ENCODE assay signal across 8 mouse cellular contexts in genomic region chr3:94616717-94617116, GRCm38 (mm10). TPM values are rescaled to one million over a fixed set of nuclear protein-coding genes. Genes with fewer than 3 reads are reported as not detected.
DNase-seq lines count a peak whose midpoint lies in the region; ATAC-seq and TF ChIP-seq lines count a peak whose summit lies in the region.
"Had no signal": no experiment of that assay in that cellular context is flagged by ENCODE, and none has a peak within 500 bp of the region (broad histone marks: within the 10 kb centered on the region; RNA-seq: fewer than 3 reads in every experiment).

No protein-coding gene starts in this region.

- TF ChIP-seq CTCF in G1E (IDR thresholded peaks at IDR 0.05; ENCODE audit: low read depth, low read length): peak; percentile 91
- TF ChIP-seq CTCF in bone marrow macrophage, adult 2 months (IDR thresholded peaks at IDR 0.05; ENCODE audit: low read depth, low read length): peak; percentile 81

- H3K9ac ChIP-seq in liver, embryonic 12.5 days: no peak overlapping the region

- H3K36me3 ChIP-seq in G1E (replicated peaks): peaks cover 56% of the 10 kb centered on the region
- peaks cover 26% of the 10 kb centered on the region for H3K36me3 ChIP-seq in liver, embryonic 12.5 days

- 45% methylated on average over 4 of the region's 4 CpGs for WGBS in liver, embryonic 12.5 days (ENCODE audit: insufficient replicate concordance)

- ATAC-seq in G1E (ENCODE audit: extremely low read depth, insufficient number of reproducible peaks, low FRiP score, poor library complexity, severe bottlenecking): no peak
- ATAC-seq in erythroid progenitor cell, adult 5-6 weeks (replicated peaks; ENCODE audit: low FRiP score, poor library complexity, severe bottlenecking): peak; percentile 65
- peak; percentile 22; the same call in 1 of the 2 replicates for ATAC-seq in liver, embryonic 12.5 days

- intact Hi-C loops in left cerebral cortex, postnatal 25 days (cut with DNase I): loop anchor here (5.0 to 10.0 kb wide), 2 partner anchors 88 to 286 kb away; no protein-coding TSS in a partner anchor

- H3K4me3 ChIP-seq in G1E (ENCODE audit: low read depth, low read length): no peak overlapping the region
- no peak overlapping the region for H3K4me3 ChIP-seq in bone marrow macrophage, adult 2 months (ENCODE audit: insufficient read depth, low read length)
- H3K4me3 ChIP-seq in liver, embryonic 12.5 days: no peak overlapping the region

- peak; percentile 14 to 39 for DNase-seq in left cerebral cortex, postnatal 25 days (ENCODE audit: low spot score in 2 of 2)
- no peak for DNase-seq in left cerebral cortex, adult 8-10 months (ENCODE audit: low spot score in 2 of 2)
- peak; percentile 55 for DNase-seq in G1E (ENCODE audit: low spot score)
- DNase-seq in spleen, postnatal 4 days (ENCODE audit: low spot score in 2 of 2): peak; percentile 52 to 80

- H3K4me1 ChIP-seq in G1E (ENCODE audit: insufficient read depth, low read depth, low read length): peaks cover 2% of the 10 kb centered on the region; the same call in 1 of the 2 replicates
- H3K4me1 ChIP-seq in bone marrow macrophage, adult 2 months (ENCODE audit: control insufficient read depth, insufficient read depth, low read length): peaks cover 25% of the 10 kb centered on the region
- H3K4me1 ChIP-seq in liver, embryonic 12.5 days: peaks cover 25% of the 10 kb centered on the region

- no peaks in the 10 kb centered on the region for H3K27me3 ChIP-seq in G1E (ENCODE audit: insufficient read depth, low read length)
- H3K27me3 ChIP-seq in liver, embryonic 12.5 days (replicated peaks): no peaks in the 10 kb centered on the region

- no peak overlapping the region for H3K27ac ChIP-seq in bone marrow macrophage, adult 2 months (ENCODE audit: insufficient read depth, low read depth, low read length)
- H3K27ac ChIP-seq in liver, embryonic 12.5 days: no peak overlapping the region

- H3K9me3 ChIP-seq in G1E (replicated peaks): no peaks in the 10 kb centered on the region
- H3K9me3 ChIP-seq in liver, embryonic 12.5 days (replicated peaks): no peaks in the 10 kb centered on the region

- H3K4me2 ChIP-seq in liver, embryonic 12.5 days: no peak overlapping the region

- TF ChIP-seq POLR2A in bone marrow macrophage, adult 2 months (IDR thresholded peaks at IDR 0.05; ENCODE audit: borderline replicate concordance, low read depth, low read length): no peak

RNA-seq across cellular contexts. Expression of gene Gm10972, which starts 26.2 kb away (rescaled TPM):
- not detected for total RNA-seq in left cerebral cortex, postnatal 25 days (2021)
- total RNA-seq in left cerebral cortex, adult 8-10 months (2022): not detected
- total RNA-seq in G1E (2014; fragmentation: Nextera tagmentation): not detected in 2 replicates
- not detected in 2 replicates for total RNA-seq in G1E (2017)
- polyA plus RNA-seq in G1E (2012): not detected in 2 replicates
- polyA plus RNA-seq in bone marrow macrophage, adult 2 months (2012; ENCODE audit: insufficient read depth, insufficient read length, missing spikeins): not detected in 2 replicates
- total RNA-seq in erythroid progenitor cell, adult 5-6 weeks (2015; ENCODE audit: low replicate concordance): not detected in 2 replicates
- total RNA-seq in erythroid progenitor cell, adult 5-6 weeks (2017; ENCODE audit: low replicate concordance): not detected in 2 replicates
- not detected in 2 replicates for polyA plus RNA-seq in liver, embryonic 12.5 days (2016; fragmentation: Nextera tagmentation; extraction: Ambion mirVana)
- polyA plus RNA-seq: heart, embryonic 14.5 days had no signal

RNA-seq across cellular contexts. Expression of gene Snx27, which starts 34.2 kb away (rescaled TPM):
- 10 to 100 TPM; 95.8 to 98.3 TPM for total RNA-seq in left cerebral cortex, postnatal 25 days (2021)
- total RNA-seq in left cerebral cortex, adult 8-10 months (2022): 100 to 1,000 TPM; 100 to 109 (median 105) TPM
- total RNA-seq in G1E (2014; fragmentation: Nextera tagmentation) (38.8 and 42.0 TPM in 2 replicates), G1E (2017) (23.2 and 26.9 TPM in 2 replicates)
- 10.5 and 10.9 TPM in 2 replicates for polyA plus RNA-seq in G1E (2012)
- polyA plus RNA-seq in bone marrow macrophage, adult 2 months (2012; ENCODE audit: insufficient read depth, insufficient read length, missing spikeins): 52.4 and 56.8 TPM in 2 replicates
- 14.8 and 27.2 TPM in 2 replicates for total RNA-seq in erythroid progenitor cell, adult 5-6 weeks (2015; ENCODE audit: low replicate concordance)
- total RNA-seq in erythroid progenitor cell, adult 5-6 weeks (2017; ENCODE audit: low replicate concordance): 10.0 and 11.8 TPM in 2 replicates
- polyA plus RNA-seq in liver, embryonic 12.5 days (2016; fragmentation: Nextera tagmentation; extraction: Ambion mirVana): 23.9 and 25.1 TPM in 2 replicates

RNA-seq across cellular contexts. Expression of gene Tuft1, which starts 42.0 kb away (rescaled TPM):
- 1 to 10 TPM; 1.3 to 1.6 TPM for total RNA-seq in left cerebral cortex, postnatal 25 days (2021)
- total RNA-seq in left cerebral cortex, adult 8-10 months (2022): 1 to 10 TPM; 2.1 to 3.7 (median 2.7) TPM
- 6.1 and 6.8 TPM in 2 replicates for total RNA-seq in G1E (2014; fragmentation: Nextera tagmentation)
- 14.7 and 15.7 TPM in 2 replicates for total RNA-seq in G1E (2017)
- polyA plus RNA-seq in G1E (2012): 4.1 and 4.5 TPM in 2 replicates
- polyA plus RNA-seq in bone marrow macrophage, adult 2 months (2012; ENCODE audit: insufficient read depth, insufficient read length, missing spikeins): 6.2 and 6.7 TPM in 2 replicates
- 2.9 and 5.4 TPM in 2 replicates for total RNA-seq in erythroid progenitor cell, adult 5-6 weeks (2015; ENCODE audit: low replicate concordance)
- total RNA-seq in erythroid progenitor cell, adult 5-6 weeks (2017; ENCODE audit: low replicate concordance): 2.4 and 12.6 TPM in 2 replicates
- 5.4 and 7.5 TPM in 2 replicates for polyA plus RNA-seq in liver, embryonic 12.5 days (2016; fragmentation: Nextera tagmentation; extraction: Ambion mirVana)

Comparison
In these comparisons a context has a peak if more than half of its experiments do, and no peak if none do; other contexts are left out.
1. DNase-seq: peak in left cerebral cortex, postnatal 25 days (2 of 2), G1E (single experiment) and spleen, postnatal 4 days (2 of 2); none in left cerebral cortex, adult 8-10 months (0 of 2).